Mouse (Mus musculus) right cerebral cortex, postnatal 36 days (tissue): Measurements from ENCODE around the gene H3f3a.
"Not testable (repeated sequence)": the region's sequence is repeated elsewhere in the genome, so short reads cannot be mapped to it uniquely, and the experiment has no call there.

Experiments
- DNase-seq, 2 experiments: peaks; one replicate each; pipeline ENCODE4 v3.0.0; 2022; ENCODE audit warnings: low spot score in 2 of 2, mixed read lengths in 1 of 2

H3f3a gene

DNA sequence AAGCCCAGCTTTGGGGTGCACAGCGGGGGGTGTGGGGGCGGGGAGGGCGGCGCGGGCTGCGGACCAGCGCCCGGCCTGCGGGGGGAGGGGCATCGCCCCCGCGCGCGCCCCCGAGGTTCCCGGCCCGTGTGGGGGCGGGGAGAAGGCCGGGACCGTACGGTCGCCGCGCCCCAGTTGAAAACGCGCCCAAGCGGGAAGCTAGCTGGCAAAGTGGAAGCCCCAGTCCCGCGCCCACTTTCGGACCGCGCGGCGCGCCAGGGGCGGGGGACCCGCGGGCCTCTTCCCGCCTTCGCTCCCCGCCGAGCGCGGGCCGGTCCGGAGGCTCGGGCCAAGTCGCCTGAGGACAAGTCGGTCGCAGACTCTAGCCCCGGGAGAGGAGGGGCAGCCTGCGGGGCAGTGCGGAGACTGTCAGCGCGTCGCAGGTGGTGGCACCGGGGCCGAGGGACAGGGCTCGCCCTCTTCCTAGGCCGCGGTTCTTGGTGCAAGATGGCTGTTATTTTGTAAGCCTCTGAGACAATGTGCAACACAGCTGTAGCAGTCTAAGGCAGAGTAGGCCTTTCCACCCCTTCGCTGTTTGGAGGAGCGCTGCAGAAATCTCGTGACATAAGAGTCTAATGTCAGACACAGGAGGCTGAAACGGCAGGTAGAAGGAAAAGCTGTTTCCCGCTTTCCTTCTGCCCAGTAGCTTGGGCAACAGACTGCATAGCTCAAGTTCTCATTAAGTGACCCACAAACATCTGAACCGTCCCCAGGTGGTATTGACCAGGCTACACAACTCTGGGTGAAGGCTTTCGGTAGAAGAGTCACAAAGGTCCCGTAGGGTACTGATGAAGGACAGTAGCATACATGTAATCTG is at the start of gene H3f3a:
TSS of gene H3f3a (minus strand) at position 59 of the 856 bp plus-strand sequence.
- DNase-seq, result peak; percentile 44 to 50

DNA sequence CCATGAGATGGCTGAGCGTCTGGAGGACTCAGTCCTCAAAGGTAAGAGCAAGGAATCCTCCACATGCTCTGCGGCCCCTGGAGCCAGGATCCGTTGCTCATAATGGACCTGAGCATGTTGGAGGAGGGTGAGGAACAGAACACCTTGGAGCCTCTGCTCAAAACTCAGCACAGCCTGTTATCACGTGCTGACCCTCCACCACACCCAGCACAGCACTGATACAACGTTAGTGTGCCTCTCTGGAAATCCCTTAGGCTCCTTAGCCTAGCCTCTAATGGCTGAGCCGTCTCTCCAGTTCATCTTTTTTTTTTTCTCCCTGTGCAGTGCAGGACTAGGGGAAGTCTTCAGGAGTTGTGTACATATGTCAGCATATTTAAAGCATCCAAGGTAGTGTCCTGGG is 46.3 kb upstream of the H3f3a start:
- DNase-seq, result no peak

- no peak for DNase-seq
These were observed 45.0 kb upstream of the H3f3a start for GRCm38 (mm10) chr1:180858763-180859162.

- peak; percentile 100 for DNase-seq
These were observed 36.9 kb upstream of the H3f3a start, which contains the start of gene Sde2 for GRCm38 (mm10) chr1:180850316-180851270. Gene Sde2 (plus strand): TSS chr1:180851127.

- no peak for DNase-seq
These were observed 36.1 kb upstream of the H3f3a start for GRCm38 (mm10) chr1:180849701-180850301.

- DNase-seq, result peak; percentile 13 to 14
These were observed 34.9 kb upstream of the H3f3a start for GRCm38 (mm10) chr1:180848511-180849241.

DNA sequence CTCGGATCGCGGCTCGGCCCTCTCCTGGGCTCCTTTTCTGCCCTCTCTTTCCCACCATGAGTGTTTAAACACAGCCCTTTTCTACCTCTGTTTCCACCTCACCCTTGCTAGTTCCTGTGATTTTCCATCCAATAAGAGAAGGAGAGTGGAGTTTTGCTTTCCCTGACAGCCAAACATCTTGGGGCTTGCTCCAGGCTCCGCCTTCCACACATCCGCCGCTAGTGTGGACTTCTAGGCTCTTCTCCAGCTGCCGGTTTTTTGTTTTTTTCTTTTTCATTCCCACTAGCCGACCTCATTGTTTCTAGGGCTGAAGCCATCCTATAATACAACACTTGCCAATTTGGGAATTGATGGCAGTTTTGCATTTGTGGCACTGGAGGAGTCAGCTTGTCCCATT is 34.4 kb upstream of the H3f3a start:
- peak; percentile 44 to 65 for DNase-seq

DNA sequence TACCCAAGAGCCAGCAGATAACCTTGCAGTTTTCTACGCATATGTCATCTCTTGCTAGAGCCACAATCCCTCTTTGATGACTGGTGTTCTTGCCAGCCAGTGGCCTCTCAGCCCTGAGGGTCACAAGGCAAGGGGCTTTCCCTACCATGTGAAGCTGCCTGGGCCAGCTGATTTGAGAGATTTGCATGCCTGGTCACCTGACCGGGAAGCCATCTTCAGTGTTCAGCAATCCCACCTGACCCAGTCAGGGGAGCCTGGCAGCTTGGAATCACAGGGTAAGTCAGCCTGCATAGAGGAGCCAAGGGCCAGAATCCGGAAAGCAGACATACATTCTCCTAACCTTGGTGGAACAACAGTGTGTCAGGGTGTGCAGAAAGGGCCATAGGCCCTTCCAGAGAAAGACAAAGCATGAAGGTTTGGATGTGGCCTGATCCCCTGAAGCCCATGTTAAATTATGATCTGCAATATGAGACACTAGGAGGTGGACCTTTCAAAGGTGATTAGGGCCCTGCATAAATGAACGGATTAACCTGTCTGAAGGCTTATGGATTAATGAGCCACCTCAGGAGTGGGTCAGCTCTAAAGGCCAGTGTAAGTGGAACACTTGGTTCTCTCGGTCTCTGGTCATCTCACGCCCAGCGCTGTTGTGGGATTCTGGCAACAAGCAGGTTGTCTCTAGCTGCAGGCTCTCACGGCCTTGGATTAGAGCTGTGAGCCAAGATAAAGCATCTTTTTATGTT is 28.0 kb upstream of the H3f3a start:
- DNase-seq, result no peak

- DNase-seq, result no peak
These were observed 25.6 kb upstream of the H3f3a start for GRCm38 (mm10) chr1:180839201-180839910.

DNA sequence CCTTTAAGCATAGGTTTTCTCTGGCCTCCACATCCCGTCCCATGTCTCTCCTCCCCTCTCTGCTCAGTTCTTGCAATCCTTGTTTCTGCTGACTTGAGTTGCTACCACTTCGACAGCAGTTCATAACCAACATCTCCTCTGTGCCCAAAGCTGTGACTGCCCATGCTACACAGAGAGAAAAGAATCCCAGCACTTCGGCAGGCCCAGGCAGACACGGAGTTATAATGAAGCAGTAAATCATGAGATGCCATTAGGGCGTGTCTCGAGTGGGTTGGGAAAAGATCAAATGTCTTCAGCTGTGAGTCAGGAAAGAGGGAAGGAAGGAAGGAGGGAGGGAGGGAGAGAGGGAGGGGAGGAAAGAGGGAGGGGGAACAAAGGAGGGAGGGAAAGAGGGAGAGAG is 24.3 kb upstream of the H3f3a start:
- no peak for DNase-seq

- no peak for DNase-seq
These were observed 23.4 kb upstream of the H3f3a start for GRCm38 (mm10) chr1:180837186-180837585.

DNA sequence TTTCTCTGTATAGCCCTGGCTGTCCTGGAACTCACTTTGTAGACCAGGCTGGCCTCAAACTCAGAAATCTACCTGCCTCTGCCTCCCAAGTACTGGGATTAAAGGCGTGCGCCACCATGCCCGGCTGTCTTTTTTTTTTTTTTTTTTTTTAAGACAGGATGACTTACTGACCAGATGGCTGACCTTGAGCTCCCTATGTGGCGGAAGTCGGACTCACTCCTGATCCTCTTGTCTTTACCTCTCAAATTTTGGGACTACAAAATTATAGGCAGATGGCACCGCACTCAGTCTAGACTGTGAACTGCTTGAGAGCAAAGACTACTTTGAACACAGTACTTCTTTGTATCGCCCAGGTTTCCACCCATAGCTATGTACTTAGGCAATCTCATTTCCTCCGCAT is 22.7 kb upstream of the H3f3a start:
- DNase-seq, result not testable (repeated sequence)

- no peak for DNase-seq
These were observed 21.7 kb upstream of the H3f3a start for GRCm38 (mm10) chr1:180835273-180836015.

DNA sequence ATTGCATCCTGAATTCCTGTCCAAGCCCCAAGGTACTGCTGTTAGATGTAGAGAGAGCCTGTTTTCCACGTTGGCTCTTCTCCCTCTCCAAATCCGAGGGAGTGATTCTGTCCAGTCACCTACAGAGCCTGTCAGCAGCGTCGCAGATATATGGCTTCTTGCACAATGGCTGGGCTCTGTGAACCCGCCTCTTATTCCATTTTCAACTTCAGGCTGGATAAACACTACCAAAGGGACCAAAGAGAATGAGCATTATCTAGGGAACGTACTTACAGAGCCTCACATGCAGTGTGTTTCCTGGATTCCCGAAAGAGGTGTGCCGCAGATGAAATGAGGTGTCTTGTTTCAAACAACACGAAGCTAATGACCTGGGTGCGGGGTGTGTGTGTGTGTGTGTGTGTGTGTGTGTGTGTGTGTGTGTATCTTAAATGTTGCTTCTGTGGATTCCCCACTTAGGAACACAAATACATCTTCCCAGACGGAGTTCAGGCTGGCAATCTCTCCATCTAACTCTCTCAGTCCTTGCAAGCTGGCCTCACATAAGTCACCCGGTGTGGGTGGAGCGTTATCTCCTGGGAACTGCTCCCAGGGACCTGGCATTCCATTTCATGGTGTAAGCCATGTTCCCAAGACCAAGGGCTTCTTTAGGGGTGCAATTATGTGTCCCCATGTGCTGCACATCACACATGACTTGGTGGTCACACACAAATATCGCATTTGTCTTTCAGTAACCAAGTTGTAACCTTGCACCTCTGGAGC is 17.0 kb upstream of the H3f3a start:
- no peak for DNase-seq

- no peak for DNase-seq
These were observed 16.4 kb upstream of the H3f3a start for GRCm38 (mm10) chr1:180830175-180830574.

- DNase-seq, result no peak
These were observed 16.0 kb upstream of the H3f3a start for GRCm38 (mm10) chr1:180829775-180830174.

GRCm38 (mm10) chr1:180826634-180827033 is 12.9 kb upstream of the H3f3a start:
- DNase-seq, result no peak

DNA sequence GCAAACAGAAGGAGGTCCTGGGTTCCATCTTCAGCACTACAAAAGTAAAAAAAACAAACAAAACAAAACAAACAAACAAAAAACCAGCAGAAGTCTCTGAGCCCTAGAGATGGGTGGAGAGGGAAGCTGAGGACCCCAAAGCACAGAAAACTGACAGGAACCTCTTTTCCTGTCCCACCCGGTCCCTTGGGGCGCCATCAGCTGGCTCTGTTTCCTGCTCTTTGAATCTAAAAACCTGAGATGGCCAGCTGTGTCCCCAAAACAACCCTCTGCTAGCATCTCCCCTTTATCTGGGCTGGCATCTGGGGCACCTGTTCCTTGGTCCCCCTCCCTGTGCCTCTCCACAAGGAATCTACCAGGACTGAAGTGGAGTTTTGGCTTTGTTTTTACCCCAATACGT is 11.0 kb upstream of the H3f3a start:
- no peak for DNase-seq
